Mouse (Mus musculus) heart, embryonic 12.5 days (tissue): ENCODE measurements around the gene Il17rd. TPM values are rescaled to one million over a fixed set of nuclear protein-coding genes. Genes with fewer than 3 reads are reported as not detected.

ENCODE experiments used
- ATAC-seq: fragments of 200-750 bp; cut with Nextera tagmentation; 2 replicates; pipeline ENCODE4 v1.8.0; 2017; ENCODE audit warnings: moderate TSS enrichment, moderate library complexity; ENCODE audit not compliant: insufficient number of reproducible peaks, low FRiP score
- H3K27ac ChIP-seq: fragments of 300-500 bp; sonication (generic); 2 replicates; pipeline ENCODE4 v1.5.1; 2016; ENCODE audit warnings: mild to moderate bottlenecking, moderate library complexity; ENCODE audit not compliant: poor library complexity, severe bottlenecking
- H3K27me3 ChIP-seq: fragments of 300-500 bp; sonication (generic); replicated peaks from 2 replicates; pipeline ENCODE4 v1.6.1; 2016; ENCODE audit warnings: mild to moderate bottlenecking, moderate library complexity
- H3K36me3 ChIP-seq: fragments of 300-500 bp; sonication (generic); 2 replicates; pipeline ENCODE4 v1.6.1; 2016; ENCODE audit warnings: mild to moderate bottlenecking, moderate library complexity
- H3K4me1 ChIP-seq: fragments of 300-500 bp; sonication (generic); replicated peaks from 2 replicates; pipeline ENCODE4 v1.6.1; 2016; ENCODE audit warnings: mild to moderate bottlenecking
- H3K4me2 ChIP-seq: fragments of 300-500 bp; sonication (generic); 2 replicates; pipeline ENCODE4 v1.6.1; 2016; ENCODE audit warnings: mild to moderate bottlenecking, moderate library complexity
- H3K4me3 ChIP-seq: fragments of 300-500 bp; sonication (generic); 2 replicates; pipeline ENCODE4 v1.5.1; 2016; ENCODE audit warnings: mild to moderate bottlenecking
- H3K9ac ChIP-seq: fragments of 300-500 bp; sonication (generic); 2 replicates; pipeline ENCODE4 v1.6.1; 2016; ENCODE audit warnings: mild to moderate bottlenecking, moderate library complexity
- H3K9me3 ChIP-seq: fragments of 300-500 bp; sonication (generic); replicated peaks from 2 replicates; pipeline ENCODE4 v1.6.1; 2016; ENCODE audit warnings: mild to moderate bottlenecking, moderate library complexity
- WGBS: fragments of 180-500 bp; shearing (Covaris S2); methylation state at CpG from one replicate; pipeline ENCODE4 v1.1.7; 2016; 5-methylcytosine and 5-hydroxymethylcytosine counted together
- polyA plus RNA-seq: library from polyadenylated mRNA; unstranded; fragments of >200 nt; fragmentation: Nextera tagmentation; extraction: Ambion mirVana; gene quantifications from 2 replicates; pipeline ENCODE4 v1.2.1, GENCODE M21; 2016

The Il17rd gene
- polyA plus RNA-seq, 1 experiment from 2014 or later = 1.5 TPM

GRCm38 (mm10) chr14:27116577-27117165 is 77.9 kb downstream of the Il17rd start:
- H3K9me3 ChIP-seq = no peaks in the 10 kb centered on the region
- ATAC-seq = no peak
- H3K4me3 ChIP-seq = no peak overlapping the region
- H3K9ac ChIP-seq = no peak overlapping the region
- 74% methylated on average over 4 of the region's 4 CpGs for WGBS
- 0 out of 2 replicates have a peak, but pooled peaks cover 11% of the 10 kb centered on the region for H3K27me3 ChIP-seq
- H3K4me2 ChIP-seq = no peak overlapping the region; the same call in 1 of the 2 replicates
- H3K4me1 ChIP-seq = peaks cover 21% of the 10 kb centered on the region
- no peak overlapping the region for H3K27ac ChIP-seq
- no peaks in the 10 kb centered on the region for H3K36me3 ChIP-seq

GRCm38 (mm10) chr14:27118546-27118945 is 79.8 kb downstream of the Il17rd start:
- no peak for ATAC-seq
- no peak overlapping the region for H3K4me3 ChIP-seq
- WGBS = 84% methylated on average over 5 of the region's 5 CpGs
- no peak overlapping the region for H3K4me2 ChIP-seq
- H3K36me3 ChIP-seq = no peaks in the 10 kb centered on the region
- H3K27me3 ChIP-seq = 0 out of 2 replicates have a peak, but pooled peaks cover 8% of the 10 kb centered on the region
- no peak overlapping the region for H3K9ac ChIP-seq
- H3K9me3 ChIP-seq = no peaks in the 10 kb centered on the region
- H3K4me1 ChIP-seq = peaks cover 30% of the 10 kb centered on the region
- no peak overlapping the region for H3K27ac ChIP-seq

- 62% methylated on average over 3 of the region's 3 CpGs for WGBS
- no peak for ATAC-seq
Observed at GRCm38 (mm10) chr14:27122646-27123045, 83.9 kb downstream of the Il17rd start.

GRCm38 (mm10) chr14:27123543-27123942 is 84.8 kb downstream of the Il17rd start:
- Histone ChIP-seq H3K36me3 (no peaks in the 10 kb centered on the region), H3K4me3 (no peak overlapping the region), H3K27ac (peak overlapping the region; percentile 51), H3K4me2 (0 out of 2 replicates have a peak overlapping the region, but pooled peaks have one; percentile 10), H3K4me1 (peaks cover 12% of the 10 kb centered on the region), H3K9me3 (no peaks in the 10 kb centered on the region), H3K27me3 (no peaks in the 10 kb centered on the region), H3K9ac (no peak overlapping the region)
- 48% methylated on average over 8 of the region's 8 CpGs for whole genome bisulfite sequencing
- ATAC-seq = no peak

More at GRCm38 (mm10) chr14:27122646-27123045, 83.9 kb downstream of the Il17rd start:
- Histone ChIP-seq H3K4me2 (no peak overlapping the region), H3K4me3 (no peak overlapping the region), H3K27ac (no peak overlapping the region), H3K9ac (peak overlapping the region; percentile 37; the same call in 1 of the 2 replicates), H3K4me1 (peaks cover 12% of the 10 kb centered on the region), H3K9me3 (no peaks in the 10 kb centered on the region), H3K36me3 (no peaks in the 10 kb centered on the region), H3K27me3 (0 out of 2 replicates have a peak, but pooled peaks cover 3% of the 10 kb centered on the region)

- no peak overlapping the region for H3K4me2 ChIP-seq
- H3K27me3 ChIP-seq = no peaks in the 10 kb centered on the region
- ATAC-seq = no peak
Observed at GRCm38 (mm10) chr14:27130031-27130430, 91.3 kb downstream of the Il17rd start.

GRCm38 (mm10) chr14:27130676-27131075 is 91.9 kb downstream of the Il17rd start:
- Histone ChIP-seq H3K36me3 (no peaks in the 10 kb centered on the region), H3K9ac (no peak overlapping the region), H3K4me3 (no peak overlapping the region), H3K4me2 (no peak overlapping the region), H3K27ac (no peak overlapping the region), H3K9me3 (no peaks in the 10 kb centered on the region), H3K27me3 (no peaks in the 10 kb centered on the region), H3K4me1 (no peaks in the 10 kb centered on the region)
- no peak for ATAC-seq
- 67% methylated on average over 1 of the region's 1 CpGs for WGBS

More at GRCm38 (mm10) chr14:27130031-27130430, 91.3 kb downstream of the Il17rd start:
- Histone ChIP-seq H3K4me3 (no peak overlapping the region), H3K9ac (no peak overlapping the region), H3K27ac (no peak overlapping the region), H3K9me3 (no peaks in the 10 kb centered on the region), H3K36me3 (no peaks in the 10 kb centered on the region), H3K4me1 (no peaks in the 10 kb centered on the region)
- 80% methylated on average over 3 of the region's 3 CpGs for WGBS

- WGBS = 53% methylated on average over 1 of the region's 1 CpGs
Observed at GRCm38 (mm10) chr14:27131521-27131920, 92.8 kb downstream of the Il17rd start.

GRCm38 (mm10) chr14:27138891-27139290 is 100.2 kb downstream of the Il17rd start:
- 90% methylated on average over 9 of the region's 9 CpGs for WGBS
- no peak overlapping the region for H3K9ac ChIP-seq
- no peaks in the 10 kb centered on the region for H3K36me3 ChIP-seq
- H3K4me3 ChIP-seq = no peak overlapping the region
- peaks cover 21% of the 10 kb centered on the region for H3K4me1 ChIP-seq
- H3K4me2 ChIP-seq = no peak overlapping the region
- no peaks in the 10 kb centered on the region for H3K9me3 ChIP-seq
- no peaks in the 10 kb centered on the region for H3K27me3 ChIP-seq
- no peak for ATAC-seq
- no peak overlapping the region for H3K27ac ChIP-seq

More at GRCm38 (mm10) chr14:27131521-27131920, 92.8 kb downstream of the Il17rd start:
- Histone ChIP-seq H3K4me1 (0 out of 2 replicates have a peak, but pooled peaks cover 4% of the 10 kb centered on the region), H3K27ac (no peak overlapping the region), H3K36me3 (no peaks in the 10 kb centered on the region), H3K4me3 (no peak overlapping the region), H3K27me3 (no peaks in the 10 kb centered on the region), H3K9me3 (no peaks in the 10 kb centered on the region), H3K9ac (no peak overlapping the region), H3K4me2 (no peak overlapping the region)
- ATAC-seq = no peak

GRCm38 (mm10) chr14:27139968-27140367 is 101.2 kb downstream of the Il17rd start:
- Histone ChIP-seq H3K4me3 (no peak overlapping the region), H3K36me3 (no peaks in the 10 kb centered on the region), H3K27me3 (no peaks in the 10 kb centered on the region), H3K4me2 (no peak overlapping the region), H3K9me3 (no peaks in the 10 kb centered on the region), H3K27ac (no peak overlapping the region), H3K9ac (no peak overlapping the region), H3K4me1 (peaks cover 28% of the 10 kb centered on the region)
- ATAC-seq = no peak
- 73% methylated on average over 3 of the region's 3 CpGs for WGBS

GRCm38 (mm10) chr14:27141486-27141885 is 102.7 kb downstream of the Il17rd start:
- whole genome bisulfite sequencing = 23% methylated on average over 3 of the region's 3 CpGs

GRCm38 (mm10) chr14:27142680-27143079 is 103.9 kb downstream of the Il17rd start:
- 87% methylated on average over 5 of the region's 5 CpGs for WGBS

More at GRCm38 (mm10) chr14:27141486-27141885, 102.7 kb downstream of the Il17rd start:
- Histone ChIP-seq H3K9ac (0 out of 2 replicates have a peak overlapping the region, but pooled peaks have one; percentile 5), H3K27ac (no peak overlapping the region), H3K27me3 (no peaks in the 10 kb centered on the region), H3K36me3 (no peaks in the 10 kb centered on the region), H3K4me1 (peaks cover 35% of the 10 kb centered on the region), H3K4me2 (no peak overlapping the region), H3K9me3 (no peaks in the 10 kb centered on the region), H3K4me3 (no peak overlapping the region)
- no peak for ATAC-seq

More at GRCm38 (mm10) chr14:27142680-27143079, 103.9 kb downstream of the Il17rd start:
- no peaks in the 10 kb centered on the region for H3K9me3 ChIP-seq
- H3K4me1 ChIP-seq = peaks cover 45% of the 10 kb centered on the region
- H3K9ac ChIP-seq = no peak overlapping the region
- H3K36me3 ChIP-seq = no peaks in the 10 kb centered on the region
- no peak overlapping the region for H3K4me3 ChIP-seq
- no peak overlapping the region for H3K27ac ChIP-seq
- H3K27me3 ChIP-seq = no peaks in the 10 kb centered on the region
- H3K4me2 ChIP-seq = no peak overlapping the region
- ATAC-seq = no peak
